Mouse (Mus musculus): ENCODE data around the gene Gm20828.
"Not testable (repeated sequence)": the region's sequence is repeated elsewhere in the genome, so short reads cannot be mapped to it uniquely, and the experiment has no call there.

The Gm20828 gene

GRCm38 (mm10) chrY:11199274-11199673, at the start of gene Gm20828:
Gm20828 (minus strand) TSS chrY:11199374.
- not testable (repeated sequence) for DNase-seq (ENCODE audit: low read depth, low spot score)
